Mouse (Mus musculus): Measurements from ENCODE around the gene Cys1.

The Cys1 gene

DNA sequence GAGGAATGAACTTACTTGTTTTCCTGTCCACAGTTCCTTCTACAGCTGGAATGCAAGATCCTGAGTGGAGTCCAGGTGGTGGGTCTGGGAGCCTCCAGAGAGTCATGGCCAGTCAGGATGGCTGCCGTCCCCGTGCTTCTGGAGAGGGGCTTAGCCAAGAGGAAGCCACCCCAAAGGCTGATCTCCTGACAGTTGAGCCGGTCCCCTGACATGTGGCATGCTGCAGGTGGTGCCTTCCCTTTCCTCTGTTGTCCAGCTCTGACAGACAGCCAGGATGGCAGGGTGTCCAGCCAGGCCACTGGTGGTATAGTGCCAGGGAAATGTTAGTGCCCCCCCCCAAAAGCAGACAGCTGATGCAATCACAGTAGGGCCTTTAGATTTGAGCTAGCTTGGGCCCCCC, 16.9 kb upstream of the Cys1 start:
- in situ Hi-C loops (cut with MseI, MboI), result loop anchor here (5.0 to 10.0 kb wide), 3 partner anchors 96 to 224 kb away; no protein-coding TSS in a partner anchor

DNA sequence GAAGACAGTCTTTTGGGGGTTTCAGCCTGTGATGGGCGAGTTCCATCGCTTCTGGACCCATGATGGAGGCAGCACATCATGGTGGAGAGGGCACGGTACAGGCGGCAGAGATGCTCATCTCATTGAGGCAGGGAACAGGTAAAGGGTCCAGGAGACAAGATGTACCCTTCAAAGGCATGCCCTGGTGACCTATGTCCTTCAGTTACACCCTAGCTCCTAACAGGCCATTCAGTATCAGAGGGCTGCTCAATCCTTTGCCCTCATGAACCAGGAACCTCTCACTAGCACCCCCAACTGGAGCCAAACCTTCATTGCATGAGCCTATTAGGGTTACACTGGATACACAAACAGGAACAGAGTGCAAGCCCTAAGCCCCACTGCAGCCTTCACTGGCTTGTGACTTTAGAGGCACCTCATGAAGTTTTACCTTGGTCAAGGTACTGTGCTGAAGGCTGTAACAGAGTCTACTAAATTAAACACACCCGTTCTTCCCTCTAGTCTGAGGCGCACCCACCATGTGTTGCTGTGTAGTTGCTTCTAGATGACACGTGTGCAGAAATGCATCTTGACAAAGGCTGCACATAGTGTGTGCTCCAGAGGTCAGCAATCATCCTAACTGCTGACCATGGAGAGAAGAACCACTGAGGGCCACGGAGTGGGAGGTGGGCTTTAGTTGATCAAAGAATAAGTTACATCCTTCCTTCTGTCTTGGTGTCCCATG, 16.0 kb upstream of the Cys1 start:
- in situ Hi-C loops (cut with MseI, MboI), result loop anchor here (5.0 to 10.0 kb wide), 3 partner anchors 95 to 223 kb away; no protein-coding TSS in a partner anchor

DNA sequence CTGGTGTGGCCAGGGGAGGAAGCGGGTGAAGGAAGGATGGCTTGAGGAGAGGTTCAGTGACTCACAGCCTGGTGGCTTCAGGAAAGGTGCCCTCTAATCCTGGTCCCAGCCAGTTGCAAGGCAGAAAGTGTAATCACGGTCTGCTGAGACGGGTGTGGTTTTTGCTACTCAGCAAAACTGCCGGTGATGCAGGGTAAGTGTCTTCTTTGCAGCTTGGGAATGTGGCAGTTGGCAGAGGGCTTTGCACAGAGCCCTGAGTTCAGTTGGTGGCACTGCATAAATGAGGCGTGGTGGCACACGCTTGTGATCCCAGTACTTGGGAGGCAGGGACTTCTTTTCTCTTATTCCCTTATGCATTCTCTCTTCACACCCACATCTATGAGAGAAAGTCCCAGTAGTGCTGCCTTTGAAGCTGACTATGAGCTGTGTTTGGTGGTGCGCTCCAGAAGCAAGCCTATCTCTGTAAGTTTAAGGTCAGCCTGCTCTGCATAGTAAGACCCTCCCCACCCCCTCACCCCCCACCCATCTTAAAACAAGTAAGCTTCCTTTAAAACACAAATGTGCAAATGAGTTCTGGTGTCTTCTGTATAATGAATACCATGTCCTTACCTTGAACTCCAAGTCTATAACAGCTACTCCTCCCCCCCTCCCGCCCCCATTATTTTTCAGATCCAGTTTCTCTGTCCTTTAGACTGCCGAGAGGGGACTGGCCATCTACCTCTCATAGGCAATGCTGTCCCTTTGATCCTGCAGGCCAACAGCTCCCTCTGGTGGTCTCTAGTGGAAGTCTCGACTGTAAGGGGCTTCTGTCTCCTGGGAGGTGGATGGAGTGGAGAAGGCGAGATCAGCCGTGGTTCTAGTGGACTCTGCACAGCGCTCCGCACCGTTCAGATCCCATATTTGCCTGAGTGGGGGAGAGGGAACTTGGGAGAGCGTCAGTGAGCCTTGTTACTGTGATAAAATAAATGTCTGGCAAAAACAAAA, 15.2 kb upstream of the Cys1 start:
- in situ Hi-C loops (cut with MseI, MboI), result loop anchor here (5.0 to 10.0 kb wide), 3 partner anchors 94 to 222 kb away; no protein-coding TSS in a partner anchor

DNA sequence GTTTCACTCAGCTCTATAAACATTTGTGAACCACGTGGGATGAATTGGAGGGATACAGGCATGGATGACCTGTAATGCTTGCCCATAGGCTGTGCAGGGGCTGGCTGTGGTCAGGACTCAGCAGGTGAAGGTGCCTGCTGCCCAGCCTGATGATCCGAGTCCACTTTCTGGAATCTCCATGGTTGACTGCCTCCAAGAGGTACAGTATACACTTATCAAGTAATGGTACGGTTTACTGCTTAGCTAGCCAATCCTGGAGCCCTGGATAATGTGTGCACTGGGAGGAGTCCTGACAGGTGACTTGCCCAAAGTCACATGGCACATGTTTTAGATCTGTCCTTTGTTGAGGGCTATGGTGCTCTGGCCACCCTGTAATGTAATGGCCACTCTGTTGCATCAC, 8.7 kb upstream of the Cys1 start:
- in situ Hi-C loops (cut with MseI, MboI), result loop anchor here in 1 of 2 experiments (10.0 kb wide), 1 partner anchor 216 kb away; no protein-coding TSS in a partner anchor

DNA sequence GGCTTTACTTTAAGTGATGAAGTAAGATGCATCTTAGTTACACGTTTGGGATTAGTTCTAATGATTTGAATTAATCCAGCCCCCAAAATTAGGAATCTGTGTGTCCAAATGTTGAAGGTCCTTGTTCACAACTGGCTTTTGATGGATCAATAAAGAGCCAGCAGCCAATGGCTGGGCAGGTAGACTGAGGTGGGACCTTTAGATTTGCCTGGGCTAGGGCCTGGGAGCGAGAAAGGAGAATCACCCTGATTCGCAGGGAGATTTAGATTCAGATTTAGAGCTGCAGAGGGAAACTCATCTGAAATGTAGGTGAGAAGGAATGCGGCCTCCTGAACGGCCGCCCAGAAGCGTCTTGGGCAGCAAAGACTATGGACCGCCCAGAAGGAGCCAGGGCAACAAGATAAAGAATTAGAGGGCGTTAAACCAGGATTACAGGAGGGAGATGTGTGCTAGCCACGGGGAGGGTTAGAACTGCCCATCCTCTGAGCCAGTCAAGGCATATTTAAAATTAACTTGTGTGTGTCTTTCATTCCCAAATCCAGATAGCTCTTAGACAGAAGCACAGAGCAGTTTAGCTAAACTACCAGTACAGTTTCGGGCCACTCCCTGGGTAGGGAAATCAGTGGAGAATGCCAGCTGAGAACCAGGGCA, 5.2 kb upstream of the Cys1 start:
- in situ Hi-C loops (cut with MseI, MboI), result no loop called here

DNA sequence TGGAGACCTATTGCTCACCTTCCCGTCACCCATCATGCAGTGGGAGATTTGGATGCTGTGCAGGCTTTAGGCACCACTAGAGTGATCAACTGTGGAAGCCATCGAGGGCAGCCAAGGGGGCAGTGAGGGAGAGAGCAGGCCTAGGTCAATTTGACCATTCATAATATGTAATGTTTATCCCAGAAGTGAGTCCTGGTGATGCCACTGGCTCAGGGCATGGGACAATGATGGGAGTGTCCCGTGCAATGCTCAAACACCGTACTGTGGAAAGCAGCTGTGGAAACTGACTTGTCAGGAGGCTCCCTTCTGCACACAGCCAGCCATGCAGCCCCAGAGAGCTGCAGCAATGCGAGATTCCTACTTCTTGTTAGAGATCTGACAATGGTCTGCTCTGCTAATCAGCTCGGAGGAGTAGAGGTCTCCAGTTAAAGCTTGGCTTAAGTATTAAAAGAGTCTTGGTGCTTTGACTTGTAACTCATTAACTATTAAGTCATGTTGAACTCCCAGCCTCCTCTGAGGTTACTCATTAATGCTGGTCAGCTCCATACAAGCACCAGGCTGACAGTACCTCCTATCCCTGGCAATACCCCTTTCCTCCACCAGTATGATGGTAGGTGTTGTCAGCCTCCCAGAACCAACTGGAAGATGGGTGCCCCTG, 4.6 kb upstream of the Cys1 start:
- in situ Hi-C loops (cut with MseI, MboI), result no loop called here

DNA sequence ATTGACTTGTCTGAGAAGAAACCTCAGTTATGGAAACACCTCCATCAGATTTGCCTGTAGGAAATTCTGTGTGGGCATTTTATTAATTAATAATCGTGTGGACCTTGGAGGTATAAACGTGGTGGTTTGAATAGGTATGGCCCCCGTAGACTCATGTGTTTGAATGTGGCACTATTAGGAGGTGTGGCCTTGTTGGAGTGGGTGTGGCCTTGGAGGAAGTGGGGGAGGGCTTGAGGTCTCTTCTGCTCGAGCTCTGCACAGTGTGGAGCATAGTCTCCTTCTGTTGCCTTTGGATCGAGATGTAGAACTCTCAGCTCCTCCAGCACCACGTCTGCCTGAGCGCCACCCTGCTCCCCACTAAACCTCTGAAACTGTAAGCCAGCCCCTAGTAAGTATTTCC, 1.8 kb upstream of the Cys1 start:
- in situ Hi-C loops (cut with MseI, MboI), result loop anchor here in 1 of 2 experiments (5.0 kb wide), 1 partner anchor 76 kb away; no protein-coding TSS in a partner anchor

DNA sequence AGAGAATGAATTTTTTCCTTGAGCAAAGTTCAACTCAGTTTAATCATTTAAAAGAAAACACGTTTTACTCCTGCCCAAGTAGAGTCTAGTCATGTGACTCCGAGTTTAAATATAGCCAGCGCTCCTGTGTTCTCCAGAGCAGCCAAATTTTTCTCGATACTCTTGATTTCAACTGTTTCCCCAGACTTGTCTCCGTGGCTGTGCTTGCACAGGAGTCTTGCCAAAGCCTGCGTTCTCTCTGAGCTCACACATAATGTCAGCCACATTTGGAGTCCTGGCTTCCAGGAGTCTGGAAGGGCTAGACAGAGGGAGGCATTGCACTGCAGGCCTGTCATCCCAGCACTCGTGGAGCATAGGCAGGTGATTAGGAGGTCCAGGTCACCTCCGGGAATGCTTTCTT, 950 bp upstream of the Cys1 start:
- in situ Hi-C loops (cut with MseI, MboI), result loop anchor here in 1 of 2 experiments (5.0 kb wide), 1 partner anchor 75 kb away; no protein-coding TSS in a partner anchor

DNA sequence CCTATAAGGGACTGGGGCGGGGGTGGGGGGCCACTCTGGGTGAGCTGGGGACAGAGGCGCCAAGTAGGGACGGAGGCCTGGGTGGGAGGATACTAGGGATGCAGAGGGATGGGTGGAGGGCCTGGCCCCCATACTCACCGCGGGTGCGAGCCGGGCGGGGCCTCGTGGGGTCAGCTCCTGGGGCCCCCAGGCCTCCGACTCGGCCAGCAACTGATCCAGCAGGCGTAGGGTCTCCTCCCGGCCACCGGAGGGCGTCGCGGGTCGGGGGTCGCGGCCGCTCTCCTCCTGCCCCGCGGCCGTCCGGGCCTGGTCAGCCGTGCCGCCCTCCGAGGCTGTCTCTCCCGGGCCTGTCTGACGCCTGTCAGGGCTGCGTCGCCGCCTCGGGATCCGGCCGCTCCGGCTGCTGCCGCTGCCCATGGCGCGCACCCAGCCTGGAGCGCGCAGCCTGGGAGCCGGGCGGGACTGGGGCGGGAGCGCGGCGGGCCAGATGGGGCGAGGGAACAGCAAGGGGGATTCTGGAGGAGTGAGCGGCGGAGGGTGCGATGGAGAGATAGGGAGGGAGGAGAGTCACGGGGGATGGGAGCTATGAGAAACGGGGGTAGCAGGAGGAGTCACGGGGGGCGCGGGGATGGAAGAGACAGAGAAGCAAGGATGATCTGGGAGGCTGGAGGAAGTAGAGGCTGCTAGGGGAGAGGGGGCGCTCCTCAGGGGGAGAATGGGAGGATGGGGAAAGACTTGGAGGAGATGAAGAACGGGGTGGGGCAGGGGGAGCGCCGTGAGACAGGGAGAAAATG, 924 bp downstream of the Cys1 start:
- in situ Hi-C loops (cut with MseI, MboI), result loop anchor here in 1 of 2 experiments (5.0 kb wide), 1 partner anchor 73 kb away; no protein-coding TSS in a partner anchor

DNA sequence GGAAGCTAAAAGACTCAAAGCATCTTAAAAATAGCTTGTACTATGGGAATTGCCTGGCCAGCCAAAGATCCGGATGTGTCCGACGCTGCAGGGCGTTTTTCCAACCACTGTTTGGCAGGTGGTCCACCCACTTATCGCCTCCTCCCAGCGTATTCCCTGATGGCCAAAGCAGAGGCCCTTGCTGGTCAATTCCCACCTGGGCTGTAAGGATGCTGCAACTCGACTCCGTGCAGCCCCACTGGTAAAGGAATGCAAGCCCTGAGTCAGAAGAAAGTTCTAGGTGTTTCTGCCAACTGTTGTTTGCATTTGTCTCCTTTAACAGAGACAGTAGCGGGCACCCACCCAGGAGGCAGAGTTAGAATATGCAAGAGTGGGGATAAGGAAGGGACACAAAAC, 1.5 kb downstream of the Cys1 start:
- in situ Hi-C loops (cut with MseI, MboI), result loop anchor here in 1 of 2 experiments (5.0 kb wide), 1 partner anchor 73 kb away; no protein-coding TSS in a partner anchor

DNA sequence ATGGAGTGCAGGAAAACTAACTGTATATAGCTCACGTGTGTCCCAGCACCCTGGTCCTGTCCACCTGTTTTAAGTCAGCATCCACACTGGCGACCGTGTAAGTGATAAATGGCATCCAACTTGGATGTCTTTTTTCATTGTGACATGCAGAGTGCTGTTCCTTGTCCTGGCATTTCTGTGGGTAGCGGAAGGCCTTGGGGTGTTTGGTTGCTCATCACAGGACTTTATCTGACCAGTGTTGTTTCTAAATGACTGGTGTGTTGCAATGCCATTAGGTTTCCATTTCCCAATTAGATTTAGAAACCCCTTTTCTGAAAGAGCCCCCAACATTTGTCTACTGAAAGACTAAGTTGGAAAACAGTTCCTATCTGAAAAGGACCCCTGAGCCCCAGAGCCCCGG, 19.5 kb downstream of the Cys1 start:
- in situ Hi-C loops (cut with MseI, MboI), result no loop called here

DNA sequence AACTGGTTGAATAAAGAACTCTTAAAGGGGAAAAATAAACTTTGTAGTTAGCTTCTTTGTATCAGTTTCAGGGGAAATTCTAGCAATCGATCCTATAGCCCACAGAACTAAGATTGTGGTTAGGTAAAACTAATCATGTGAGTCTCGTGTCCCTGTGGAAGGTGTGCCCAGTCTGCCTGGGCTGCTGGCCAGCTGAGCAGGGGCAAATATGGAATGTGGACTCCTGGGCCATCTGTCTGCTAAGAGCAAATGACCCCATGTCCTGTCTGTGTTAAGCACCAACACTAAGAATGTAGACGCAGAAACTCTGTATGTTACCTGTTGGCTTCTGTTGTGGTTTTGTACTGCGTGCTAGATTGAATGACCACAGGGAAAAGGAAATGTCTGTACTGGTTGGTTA, 20.5 kb downstream of the Cys1 start:
- in situ Hi-C loops (cut with MseI, MboI), result no loop called here

DNA sequence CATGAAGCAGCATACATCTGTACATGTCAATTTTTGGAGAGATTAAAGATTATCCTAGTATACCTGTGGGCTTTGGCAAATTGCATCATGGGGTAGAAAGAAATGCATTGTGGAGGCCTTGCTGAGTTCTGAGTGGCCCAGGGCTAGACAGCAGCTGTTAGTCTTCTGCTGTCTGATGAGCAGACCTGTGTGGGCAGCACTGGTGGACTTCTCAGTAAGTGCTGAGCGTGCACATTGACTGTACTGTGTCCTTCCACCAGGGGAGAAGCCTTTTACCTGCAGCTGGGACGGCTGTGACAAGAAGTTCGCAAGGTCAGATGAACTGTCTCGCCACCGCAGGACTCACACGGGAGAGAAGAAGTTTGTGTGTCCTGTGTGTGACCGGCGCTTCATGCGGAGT, 21.7 kb downstream of the Cys1 start:
- in situ Hi-C loops (cut with MseI, MboI), result no loop called here

DNA sequence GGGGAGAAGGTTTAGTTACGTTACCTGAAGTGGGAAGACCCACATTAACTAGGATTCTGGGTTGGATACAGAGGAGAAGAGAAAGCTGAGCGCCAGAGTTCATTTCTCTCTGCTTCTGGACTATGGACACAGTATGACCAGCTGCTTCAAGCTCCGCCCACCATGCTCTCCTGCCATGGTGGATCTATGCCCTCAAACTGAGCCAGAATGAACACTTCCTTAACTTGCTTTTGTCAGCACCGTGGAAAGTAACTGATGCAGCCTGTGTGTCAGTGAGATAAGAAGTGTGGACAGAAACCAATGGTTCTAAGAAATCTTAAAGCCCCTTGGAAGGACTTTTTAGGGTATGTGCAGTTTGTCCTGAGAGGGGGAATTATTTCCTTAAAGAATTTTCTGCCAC, 22.6 kb downstream of the Cys1 start:
- in situ Hi-C loops (cut with MseI, MboI), result no loop called here

DNA sequence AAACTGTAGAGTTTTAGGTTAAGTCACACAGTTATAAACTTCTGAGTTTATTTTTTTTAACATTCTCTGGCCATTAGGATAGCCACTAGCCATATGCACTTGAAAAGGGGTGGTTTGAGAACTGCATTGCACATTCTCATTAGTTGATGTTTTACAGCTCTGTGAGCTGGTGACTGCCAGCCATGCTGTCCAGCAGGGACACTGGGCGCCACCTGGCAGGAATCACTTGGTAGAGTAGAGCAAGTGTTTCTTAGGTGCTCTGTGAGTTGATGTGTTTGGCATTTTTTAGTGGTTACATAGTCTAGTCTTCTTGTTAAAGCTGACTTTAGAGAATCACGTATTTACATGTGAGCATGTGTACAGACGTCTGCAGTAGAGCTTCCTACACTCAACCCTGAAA, 25.2 kb downstream of the Cys1 start:
- in situ Hi-C loops (cut with MseI, MboI), result no loop called here

DNA sequence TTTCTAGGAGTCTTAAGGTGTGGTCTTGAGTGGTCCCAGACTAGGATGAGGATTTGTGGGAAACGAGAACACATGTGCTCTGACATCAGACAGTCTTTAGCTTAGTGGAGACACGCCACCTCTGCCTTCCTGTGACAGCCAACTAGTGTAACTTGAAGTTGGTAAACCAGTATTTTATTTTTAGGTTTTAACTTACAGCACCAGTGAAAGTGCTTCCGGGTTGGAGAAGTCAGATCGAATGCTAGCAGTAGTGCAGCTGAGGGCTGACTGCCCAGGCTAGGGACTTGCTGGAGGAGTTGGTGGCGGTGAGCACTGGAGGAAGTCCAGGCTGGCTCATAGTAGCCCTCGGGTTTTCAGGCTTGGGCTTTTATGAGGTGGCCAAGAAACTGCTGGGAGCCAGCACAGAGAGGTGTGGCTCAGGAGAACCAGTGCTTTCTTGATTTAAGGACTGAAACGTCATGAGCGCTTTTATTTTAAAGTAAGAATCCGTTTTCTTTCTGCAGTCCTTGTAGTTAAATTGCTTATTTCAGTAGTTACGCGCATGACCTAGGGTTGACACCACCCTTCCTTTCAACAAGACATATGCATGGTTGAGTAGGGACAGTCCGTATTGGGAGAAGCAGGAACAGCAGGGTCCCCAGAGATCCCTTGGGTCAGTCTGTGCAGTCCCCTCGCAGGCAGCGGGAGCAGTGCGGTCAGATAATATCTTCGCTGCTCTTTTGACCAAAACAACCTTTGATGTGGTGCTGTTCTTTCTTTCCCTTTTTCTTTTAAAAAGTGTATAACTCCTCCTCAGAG, 27.3 kb downstream of the Cys1 start:
- in situ Hi-C loops (cut with MseI, MboI), result no loop called here

DNA sequence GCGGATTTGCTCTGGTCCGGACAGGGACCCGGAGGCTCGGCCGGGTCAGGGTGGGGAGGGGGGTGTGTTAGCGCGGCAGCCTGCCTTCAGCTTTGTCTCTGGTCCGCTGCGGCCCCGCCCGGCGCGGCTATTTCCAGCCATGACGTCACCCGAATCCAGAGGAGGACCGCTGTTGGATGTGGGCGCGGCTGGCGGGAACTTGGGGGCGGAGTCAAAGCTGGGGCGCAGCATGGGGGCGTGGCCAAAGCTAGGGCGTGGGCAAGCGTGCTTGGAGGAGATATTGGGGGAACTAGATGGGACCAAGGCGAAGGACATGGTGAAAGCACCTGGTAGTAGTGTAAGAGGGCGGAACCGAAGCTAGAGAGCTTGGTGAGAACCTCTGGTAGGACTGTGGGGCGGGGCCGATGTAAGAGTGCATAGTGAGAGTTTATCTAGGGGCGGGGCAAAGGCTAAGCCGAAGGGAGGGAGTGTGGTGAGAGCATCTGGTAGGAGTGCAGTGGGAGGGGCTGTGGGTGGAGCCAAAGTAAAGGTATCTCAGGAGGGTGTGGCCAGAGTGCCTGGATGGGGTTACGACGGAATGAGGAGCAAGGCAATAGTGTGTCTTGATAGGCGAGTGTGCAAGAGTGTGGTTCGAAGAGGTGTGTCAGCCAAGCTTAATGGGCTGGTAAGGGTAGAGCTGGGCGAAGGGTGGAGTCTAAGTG, 29.8 kb downstream of the Cys1 start:
- in situ Hi-C loops (cut with MseI, MboI), result no loop called here

DNA sequence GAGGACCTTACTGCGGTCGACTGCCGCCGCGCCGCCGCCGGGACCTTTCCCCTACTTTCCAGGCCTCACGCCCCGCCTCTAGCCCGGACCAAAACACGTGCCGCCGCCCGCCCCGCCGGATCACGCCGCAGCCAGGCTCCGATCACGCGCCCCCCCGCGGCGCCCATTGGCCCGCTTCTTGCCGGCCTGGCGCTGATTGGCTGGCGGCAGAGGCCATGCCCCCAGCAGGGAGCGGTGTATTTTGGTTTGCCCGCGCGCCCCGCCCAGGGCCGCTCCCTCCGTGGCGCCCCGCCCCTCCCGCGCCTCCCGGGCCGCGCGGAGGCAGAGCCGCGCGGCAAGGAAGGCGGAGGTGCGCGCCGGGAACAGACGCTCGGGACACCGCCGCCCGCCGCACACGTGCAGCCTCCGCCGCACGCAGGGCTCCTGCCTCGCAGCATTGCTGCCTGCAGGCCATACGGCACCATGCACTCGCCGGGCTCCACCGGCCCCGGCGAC, 30.5 kb downstream of the Cys1 start, which contains the start of gene Klf11:
Klf11 (plus strand) TSS at position 212 of the 495 bp plus-strand sequence.
- in situ Hi-C loops (cut with MseI, MboI), result no loop called here
